Mouse (Mus musculus) cortical plate, adult 2 months (tissue): ENCODE measurements around the gene Gpr135. TPM values are rescaled to one million over a fixed set of nuclear protein-coding genes. Genes with fewer than 3 reads are reported as not detected.
A peak's percentile ranks its signal among the peaks of the same experiment; 100 is the strongest.

Source experiments
- H3K27ac ChIP-seq: fragments of 200-500 bp; 2 replicates; pipeline ENCODE4 v1.5.1; 2012; ENCODE audit warnings: low read length, control low read depth, inconsistent platforms; ENCODE audit not compliant: insufficient read depth
- H3K4me1 ChIP-seq: fragments of 200-500 bp; 2 replicates; pipeline ENCODE4 v1.6.1; 2011; ENCODE audit warnings: low read length; ENCODE audit not compliant: control insufficient read depth, insufficient read depth
- H3K4me3 ChIP-seq: fragments of 200-500 bp; 2 replicates; pipeline ENCODE4 v1.5.1; 2011; ENCODE audit warnings: mild to moderate bottlenecking, low read length, control low read depth; ENCODE audit not compliant: insufficient read depth
- CTCF ChIP-seq: fragments of 200-500 bp; IDR thresholded peaks from 2 replicates; pipeline ENCODE4 v1.5.1; 2011; ENCODE audit warnings: mild to moderate bottlenecking, control low read depth, low read length; ENCODE audit not compliant: insufficient read depth; ENCODE audit errors: extremely low read depth
- POLR2A ChIP-seq: fragments of 200-500 bp; IDR thresholded peaks from 2 replicates; pipeline ENCODE4 v1.6.1; 2011; ENCODE audit warnings: mild to moderate bottlenecking, low read length, control low read depth; ENCODE audit not compliant: insufficient read depth; ENCODE audit errors: extremely low read depth
- polyA plus RNA-seq: library from polyadenylated mRNA; depleted of rRNA; stranded (reverse); fragments of >200 nt; gene quantifications from 2 replicates; pipeline ENCODE4 v1.2.3, GENCODE M21; 2012; rRNA removed

The Gpr135 gene
- polyA plus RNA-seq = 10.7 and 11.6 TPM in 2 replicates

DNA sequence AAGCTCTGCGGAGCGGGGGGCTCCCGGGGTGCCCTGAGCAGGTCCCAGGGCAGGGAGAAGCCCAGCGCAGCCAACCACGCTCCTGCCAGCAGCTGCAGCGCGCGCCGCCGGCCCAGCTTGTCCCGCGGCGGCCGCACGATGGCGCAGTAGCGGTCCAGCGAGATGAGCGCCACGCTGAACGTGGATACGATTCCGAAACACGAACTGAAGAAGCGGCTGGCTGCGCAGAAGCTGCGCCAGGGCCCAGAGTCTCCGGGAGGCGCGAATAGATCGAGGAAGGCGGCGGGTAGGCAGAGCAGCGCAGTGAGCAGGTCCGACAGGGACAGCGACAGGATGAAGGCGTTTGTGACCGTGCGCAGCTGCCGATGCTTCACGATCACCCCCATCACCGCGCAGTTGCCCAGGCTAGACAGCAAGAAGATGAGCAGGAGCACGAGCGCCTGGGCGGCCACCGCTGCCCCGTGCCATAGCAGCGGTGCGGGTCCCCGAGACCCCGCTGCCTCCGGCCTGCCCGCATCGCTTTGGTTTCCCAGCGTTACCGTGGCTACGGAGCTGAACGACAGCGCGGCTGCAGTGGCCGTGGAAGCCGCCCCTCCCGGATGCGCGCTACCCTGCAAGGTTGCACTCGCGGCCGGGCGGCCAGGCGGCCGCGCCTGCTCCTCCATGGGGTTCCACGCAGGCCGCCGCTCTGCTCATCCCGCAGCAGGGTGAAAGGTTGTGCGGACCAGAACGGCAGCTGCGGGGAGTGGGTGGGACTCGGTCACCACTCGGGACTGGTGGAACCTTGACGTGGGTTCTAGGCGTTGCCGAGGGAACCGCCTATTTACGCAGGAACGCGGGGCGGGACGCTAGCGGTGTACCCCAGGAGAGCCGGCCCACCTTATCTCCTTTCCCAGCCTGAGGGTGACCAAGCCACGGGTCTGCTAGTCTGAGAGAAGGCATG is at the start of gene Gpr135:
Gene Gpr135 (minus strand): TSS at position 799 of the 943 bp plus-strand sequence.
- H3K4me1 ChIP-seq = no peaks in the 10 kb centered on the region; the same call in 1 of the 2 replicates
- H3K27ac ChIP-seq = peak within 1 kb of the TSS; percentile 93
- peak within 1 kb of the TSS; percentile 85 for H3K4me3 ChIP-seq
- TF ChIP-seq CTCF (peak; percentile 50), POLR2A (peak; percentile 64)

GRCm38 (mm10) chr12:72115686-72116345 is 44.9 kb upstream of the Gpr135 start:
- TF ChIP-seq CTCF (no peak), POLR2A (no peak)
- Histone ChIP-seq H3K4me3 (no peak overlapping the region), H3K4me1 (0 out of 2 replicates have a peak, but pooled peaks cover 1% of the 10 kb centered on the region), H3K27ac (no peak overlapping the region)

DNA sequence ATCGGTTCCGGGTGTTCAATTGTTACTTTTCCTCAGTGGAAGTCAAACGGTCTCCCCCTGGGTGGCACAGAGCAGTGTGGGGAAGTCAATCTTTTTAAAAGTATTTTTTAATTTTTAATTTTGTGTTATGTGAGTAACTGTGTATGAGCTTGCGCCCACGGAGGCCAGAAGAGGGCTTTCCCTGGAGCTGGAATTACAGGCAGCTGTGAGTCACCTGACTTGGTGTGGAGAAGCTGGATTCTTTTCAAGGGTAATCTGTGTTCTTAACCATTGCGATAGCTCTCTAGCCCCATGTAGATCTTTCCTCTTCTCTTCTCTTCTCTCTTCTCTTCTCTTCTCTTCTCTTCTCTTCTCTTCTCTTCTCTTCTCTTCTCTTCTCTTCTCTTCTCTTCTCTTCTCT is 44.2 kb upstream of the Gpr135 start:
- TF ChIP-seq CTCF = no peak
- no peak for TF ChIP-seq POLR2A
- Histone ChIP-seq H3K27ac (no peak overlapping the region), H3K4me3 (no peak overlapping the region), H3K4me1 (0 out of 2 replicates have a peak, but pooled peaks cover 1% of the 10 kb centered on the region)

DNA sequence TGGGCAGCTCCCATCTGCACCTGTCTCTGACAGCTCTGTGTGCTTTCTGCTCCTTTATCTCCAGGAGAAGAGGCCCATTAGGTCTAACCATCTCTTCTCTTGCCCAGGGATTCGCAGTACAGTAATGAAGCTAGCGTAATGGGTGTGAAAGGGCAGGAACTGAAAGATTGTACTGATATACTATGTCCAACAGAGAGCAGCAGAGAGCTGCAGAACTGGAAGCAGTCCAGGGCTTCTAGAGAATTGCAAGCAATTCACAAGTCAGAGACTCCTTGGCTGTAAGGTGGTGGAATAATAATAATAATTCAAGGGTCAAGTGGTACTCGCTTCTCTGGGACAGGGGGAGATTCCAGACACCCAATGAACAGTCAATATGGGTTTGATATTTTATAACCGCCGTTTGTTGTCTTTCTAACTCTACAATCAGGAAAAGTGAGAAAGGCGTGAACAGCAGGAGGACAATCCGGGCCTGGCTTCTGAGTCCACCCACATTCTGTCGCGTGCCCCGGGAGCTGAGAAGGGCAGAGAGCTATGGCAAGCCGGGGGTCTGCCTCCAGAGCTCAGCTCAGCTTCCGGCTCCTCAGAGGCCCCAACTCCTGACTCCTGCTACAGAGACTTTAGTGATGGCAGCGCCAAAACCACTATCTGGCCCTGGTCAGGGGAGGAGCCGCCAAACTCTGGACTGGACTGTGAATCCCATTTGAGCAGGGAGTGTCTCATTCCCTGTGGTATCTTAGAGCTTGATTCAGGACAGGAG is 33.8 kb upstream of the Gpr135 start:
- no peak overlapping the region for H3K4me3 ChIP-seq
- H3K27ac ChIP-seq = no peak overlapping the region
- H3K4me1 ChIP-seq = peaks cover 1% of the 10 kb centered on the region; the same call in 1 of the 2 replicates
- TF ChIP-seq CTCF (peak; percentile 76), POLR2A (no peak)

GRCm38 (mm10) chr12:72104027-72104426 is 33.1 kb upstream of the Gpr135 start:
- Histone ChIP-seq H3K27ac (no peak overlapping the region), H3K4me1 (peaks cover 1% of the 10 kb centered on the region; the same call in 1 of the 2 replicates), H3K4me3 (no peak overlapping the region)
- TF ChIP-seq POLR2A (no peak), CTCF (no peak)

- TF ChIP-seq CTCF = no peak
- TF ChIP-seq POLR2A = no peak
- Histone ChIP-seq H3K4me1 (peaks cover 1% of the 10 kb centered on the region; the same call in 1 of the 2 replicates), H3K27ac (no peak overlapping the region), H3K4me3 (no peak overlapping the region)
Observed at GRCm38 (mm10) chr12:72102776-72103175, 31.9 kb upstream of the Gpr135 start.

DNA sequence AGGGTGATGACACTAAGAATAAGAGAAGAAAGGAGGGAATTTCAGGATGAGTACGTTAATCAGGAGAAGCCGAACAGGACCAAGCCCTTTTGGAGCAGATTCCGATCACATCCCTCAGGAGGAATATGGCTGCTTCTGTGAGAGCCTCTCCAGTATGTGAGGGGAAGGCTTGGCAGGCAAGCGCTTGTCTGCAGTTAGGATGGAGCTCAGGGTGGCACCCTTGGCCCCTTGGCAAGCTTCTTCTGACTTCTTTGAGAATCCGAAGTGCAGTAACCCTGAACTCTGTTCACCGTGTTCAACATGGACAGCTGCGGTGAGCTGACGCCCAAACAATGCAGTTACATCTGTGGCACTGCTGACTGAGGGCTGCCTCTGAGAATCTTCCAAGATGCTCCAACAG is 26.0 kb upstream of the Gpr135 start:
- Histone ChIP-seq H3K4me3 (no peak overlapping the region), H3K4me1 (no peaks in the 10 kb centered on the region), H3K27ac (no peak overlapping the region)
- TF ChIP-seq POLR2A (no peak), CTCF (no peak)

GRCm38 (mm10) chr12:72089802-72090201 is 18.9 kb upstream of the Gpr135 start:
- H3K27ac ChIP-seq = no peak overlapping the region
- no peak for TF ChIP-seq CTCF
- no peak for TF ChIP-seq POLR2A

More at GRCm38 (mm10) chr12:72089802-72090201, 18.9 kb upstream of the Gpr135 start:
- H3K4me3 ChIP-seq = no peak overlapping the region
- H3K4me1 ChIP-seq = peaks cover 4% of the 10 kb centered on the region; the same call in 1 of the 2 replicates
